Mouse (Mus musculus) ES-CJ7 (cell line): ENCODE results near the gene Bcdin3d.
"Not testable (repeated sequence)": the region's sequence is repeated elsewhere in the genome, so short reads cannot be mapped to it uniquely, and the experiment has no call there.

Source experiments
- DNase-seq: peaks from one replicate; pipeline ENCODE4 v3.0.0; 2011; ENCODE audit warnings: low read depth, low spot score

Gene Bcdin3d

GRCm38 (mm10) chr15:99473801-99474575 lies 542 bp downstream of the Bcdin3d start:
- DNase-seq = peak; percentile 56

GRCm38 (mm10) chr15:99472972-99473371 lies 1.6 kb downstream of the Bcdin3d start:
- DNase-seq = peak; percentile 34

GRCm38 (mm10) chr15:99471677-99472063 lies 2.9 kb downstream of the Bcdin3d start:
- DNase-seq = no peak

GRCm38 (mm10) chr15:99470971-99471676 lies 3.4 kb downstream of the Bcdin3d start:
- DNase-seq = peak; percentile 41

- DNase-seq = no peak
Measured at GRCm38 (mm10) chr15:99470224-99470761, 4.2 kb downstream of the Bcdin3d start.

- no peak for DNase-seq
Measured at GRCm38 (mm10) chr15:99469736-99470135, 4.8 kb downstream of the Bcdin3d start.

GRCm38 (mm10) chr15:99469067-99469466 lies 5.5 kb downstream of the Bcdin3d start:
- DNase-seq = peak; percentile 90

- DNase-seq = no peak
Measured at GRCm38 (mm10) chr15:99463194-99463593, 11.3 kb downstream of the Bcdin3d start.

GRCm38 (mm10) chr15:99457606-99458401 lies 16.7 kb downstream of the Bcdin3d start, which contains the start of gene Nckap5l:
Gene Nckap5l, minus strand, starts transcription at chr15:99457748.
- DNase-seq = peak; percentile 96

- peak; percentile 82 for DNase-seq
Measured at GRCm38 (mm10) chr15:99456963-99457605, 17.4 kb downstream of the Bcdin3d start.

GRCm38 (mm10) chr15:99456338-99456962 lies 18.1 kb downstream of the Bcdin3d start:
- DNase-seq = no peak

- no peak for DNase-seq
Measured at GRCm38 (mm10) chr15:99455415-99455814, 19.1 kb downstream of the Bcdin3d start.

GRCm38 (mm10) chr15:99454585-99455279 lies 19.8 kb downstream of the Bcdin3d start:
- no peak for DNase-seq

- DNase-seq = no peak
Measured at GRCm38 (mm10) chr15:99453153-99453900, 21.2 kb downstream of the Bcdin3d start.

- no peak for DNase-seq
Measured at GRCm38 (mm10) chr15:99449751-99450280, 24.7 kb downstream of the Bcdin3d start.

- no peak for DNase-seq
Measured at GRCm38 (mm10) chr15:99449131-99449750, 25.3 kb downstream of the Bcdin3d start.

GRCm38 (mm10) chr15:99446136-99446535 lies 28.4 kb downstream of the Bcdin3d start:
- not testable (repeated sequence) for DNase-seq

GRCm38 (mm10) chr15:99445567-99445966 lies 29.0 kb downstream of the Bcdin3d start:
- DNase-seq = no peak

GRCm38 (mm10) chr15:99442358-99442757 lies 32.2 kb downstream of the Bcdin3d start:
- DNase-seq = no peak
